Mouse (Mus musculus) megakaryocyte, embryonic 14.5 days (primary cell): ENCODE measurements around the gene Actrt2.

ENCODE experiments used
- FLI1 ChIP-seq: IDR thresholded peaks from 2 replicates; pipeline ENCODE4 v1.6.1; 2012; ENCODE audit warnings: low read length, inconsistent platforms, mixed read lengths
- GATA1 ChIP-seq: IDR thresholded peaks from 3 replicates; pipeline ENCODE4 v1.6.1; 2012; ENCODE audit warnings: mixed read lengths, low read length, inconsistent platforms, borderline replicate concordance

DNA sequence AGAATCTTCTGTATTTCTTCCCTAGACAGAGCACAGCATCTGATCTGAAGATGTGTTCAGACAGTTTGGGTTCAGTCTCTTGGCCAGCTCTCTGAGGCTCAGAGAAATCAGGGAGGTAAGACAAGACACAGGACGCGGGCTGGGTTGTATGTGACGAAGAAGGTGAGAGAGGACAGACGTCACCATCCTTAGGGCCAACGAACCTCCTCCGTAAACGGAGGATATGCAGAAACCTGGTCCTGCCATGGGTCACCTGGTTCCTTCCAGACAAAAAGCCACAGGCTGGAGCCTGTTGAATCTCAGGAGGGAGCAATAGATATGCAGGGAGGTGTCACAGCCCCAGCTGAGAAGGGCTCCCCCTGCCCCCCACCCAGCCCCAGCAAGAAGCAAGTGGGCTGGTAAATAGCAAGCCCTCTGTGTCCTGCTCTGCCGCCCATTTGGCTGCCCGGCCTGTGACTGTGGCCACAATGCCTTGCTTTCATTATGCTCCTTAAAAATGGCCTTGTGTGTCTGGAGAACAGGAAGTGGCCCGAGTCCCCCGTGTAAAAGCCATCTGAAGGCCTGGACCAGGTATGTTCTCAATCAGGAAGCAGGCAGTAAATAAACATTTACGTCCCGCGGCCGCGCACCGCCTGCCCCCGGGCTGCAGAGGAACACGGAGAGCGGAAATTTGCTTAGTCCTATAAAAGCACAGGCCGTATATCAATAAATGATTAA is 41.9 kb upstream of the Actrt2 start:
- TF ChIP-seq GATA1 (no peak), FLI1 (no peak)
